Mouse (Mus musculus): Measurements from ENCODE around the gene Slx4ip. TPM values are rescaled to one million over a fixed set of nuclear protein-coding genes. Genes with fewer than 3 reads are reported as not detected.

The Slx4ip gene
- polyA plus RNA-seq, 1 experiment from 2014 or later, result 8.4 TPM

DNA sequence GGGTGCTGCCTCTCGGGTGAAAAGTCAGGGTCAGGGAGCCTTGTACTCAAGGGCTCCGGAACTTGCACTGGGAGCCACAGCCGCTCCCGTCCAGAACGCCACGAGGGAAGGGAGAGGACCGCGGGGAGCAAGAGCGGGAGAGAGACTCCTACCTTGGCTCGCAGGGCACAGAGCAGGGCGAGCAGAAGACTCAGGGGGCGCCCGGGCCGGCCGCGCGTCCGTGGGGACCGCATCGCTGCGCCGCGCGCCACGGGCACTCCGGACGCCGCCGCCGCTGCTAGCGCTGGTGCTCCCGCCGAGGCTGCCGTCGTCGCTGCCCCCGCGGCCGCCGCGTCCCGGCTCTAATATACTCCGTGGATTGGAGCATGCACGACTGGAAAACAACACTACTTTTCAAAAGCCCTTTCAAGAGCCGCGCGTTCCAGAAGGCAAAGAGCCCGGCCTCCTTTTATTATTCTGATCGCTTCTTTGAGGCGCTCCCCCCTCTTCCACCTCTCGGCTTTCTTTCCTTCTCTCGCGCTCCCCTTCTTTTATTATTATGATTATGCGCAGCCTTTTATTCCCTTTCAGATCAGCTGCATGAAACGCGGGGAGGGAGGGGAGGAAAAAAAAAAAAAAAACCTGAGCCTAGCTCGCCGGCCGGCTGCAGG, 225.1 kb downstream of the Slx4ip start, which contains the start of gene Jag1:
Gene Jag1 (minus strand): TSS at position 620 of the 650 bp plus-strand sequence.
- Histone ChIP-seq H3K4me3 (peak within 1 kb of the TSS; percentile 82), H3K4me1 (peaks cover 60% of the 10 kb centered on the region), H3K27me3 (replicated peaks; ENCODE audit: low read depth, poor library complexity, severe bottlenecking) (peaks cover 16% of the 10 kb centered on the region), H3K36me3 (replicated peaks) (no peaks in the 10 kb centered on the region), H3K9me3 (no peaks in the 10 kb centered on the region), H3K27ac (replicated peaks) (peak within 1 kb of the TSS; percentile 97)
- peak; percentile 71 for DNase-seq (ENCODE audit: low spot score)
- under 1% methylated on average over 59 of the region's 59 CpGs for WGBS

GRCm38 (mm10) chr2:137116675-137117320, 225.8 kb downstream of the Slx4ip start:
- under 1% methylated on average over 61 of the region's 61 CpGs for WGBS
- H3K4me1 ChIP-seq, result peaks cover 54% of the 10 kb centered on the region
- DNase-seq (ENCODE audit: low spot score), result peak; percentile 94
- peaks cover 16% of the 10 kb centered on the region for H3K27me3 ChIP-seq (replicated peaks; ENCODE audit: low read depth, poor library complexity, severe bottlenecking)
- H3K9me3 ChIP-seq, result no peaks in the 10 kb centered on the region
- H3K4me3 ChIP-seq, result peak overlapping the region; percentile 82
- H3K27ac ChIP-seq (replicated peaks), result peak overlapping the region; percentile 97
- H3K36me3 ChIP-seq (replicated peaks), result no peaks in the 10 kb centered on the region

DNA sequence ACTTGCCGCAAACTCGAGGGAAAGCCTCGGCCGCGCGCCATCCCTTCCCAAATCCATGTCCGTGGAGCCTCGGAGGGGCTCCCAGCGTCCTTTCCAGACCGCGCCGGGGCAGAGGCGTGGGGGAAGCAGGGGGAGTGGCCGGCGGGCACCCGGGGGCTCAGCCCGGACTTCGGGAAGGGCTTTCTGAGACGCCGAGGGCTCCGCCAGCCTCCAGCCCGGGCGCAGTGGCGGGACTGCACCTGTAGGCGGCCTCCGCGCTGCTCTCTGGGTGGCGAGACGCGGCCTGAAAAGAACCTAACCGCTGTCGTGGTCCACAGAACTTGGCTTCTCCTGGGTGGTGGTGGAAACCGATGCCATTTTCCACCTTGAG, 226.3 kb downstream of the Slx4ip start:
- H3K27ac ChIP-seq (replicated peaks), result peak overlapping the region; percentile 97
- DNase-seq (ENCODE audit: low spot score), result peak; percentile 93
- H3K4me3 ChIP-seq, result peak overlapping the region; percentile 82
- H3K27me3 ChIP-seq (replicated peaks; ENCODE audit: low read depth, poor library complexity, severe bottlenecking), result peaks cover 16% of the 10 kb centered on the region
- H3K9me3 ChIP-seq, result no peaks in the 10 kb centered on the region
- under 1% methylated on average over 33 of the region's 33 CpGs for WGBS
- peaks cover 49% of the 10 kb centered on the region for H3K4me1 ChIP-seq
- no peaks in the 10 kb centered on the region for H3K36me3 ChIP-seq (replicated peaks)

Other genes starting within 250 kb of the Slx4ip start
- 12.5 and 14.7 TPM in 2 replicates for gene Snap25, start 177.8 kb upstream of the Slx4ip start, polyA plus RNA-seq (2016; fragmentation: Nextera tagmentation; extraction: Ambion mirVana)
- gene AL731706.2, start 5.5 kb upstream of the Slx4ip start, polyA plus RNA-seq (2016; fragmentation: Nextera tagmentation; extraction: Ambion mirVana), result 24.9 and 37.9 TPM in 2 replicates
- 23.5 and 27.6 TPM in 2 replicates for gene AL731706.1, start 171 bp downstream of the Slx4ip start, polyA plus RNA-seq (2016; fragmentation: Nextera tagmentation; extraction: Ambion mirVana)
- 15.5 TPM in 2 replicates for gene Mkks, start 171 bp downstream of the Slx4ip start, polyA plus RNA-seq (2016; fragmentation: Nextera tagmentation; extraction: Ambion mirVana)
- gene Jag1, start 225.4 kb downstream of the Slx4ip start, polyA plus RNA-seq (2016; fragmentation: Nextera tagmentation; extraction: Ambion mirVana), result 18.4 and 22.2 TPM in 2 replicates